Mouse (Mus musculus): Measurements from ENCODE around the gene Crls1. TPM values are rescaled to one million over a fixed set of nuclear protein-coding genes. Genes with fewer than 3 reads are reported as not detected.

Gene Crls1
- polyA plus RNA-seq, 1 experiment from 2014 or later, result 26.9 TPM

GRCm38 (mm10) chr2:132901636-132902035, 55.2 kb downstream of the Crls1 start:
- Histone ChIP-seq H3K27ac (ENCODE audit: low read depth, low read length) (no peak overlapping the region), H3K27me3 (ENCODE audit: control insufficient read depth, insufficient read depth, low read length) (no peaks in the 10 kb centered on the region), H3K9me3 (ENCODE audit: control insufficient read depth, low read length) (no peaks in the 10 kb centered on the region), H3K4me2 (ENCODE audit: low read depth, low read length, severe bottlenecking) (no peak overlapping the region), H3K36me3 (ENCODE audit: control insufficient read depth, insufficient read depth, low read length) (no peaks in the 10 kb centered on the region), H3K9ac (ENCODE audit: low read length) (no peak overlapping the region), H3K4me3 (ENCODE audit: low read depth, low read length) (no peak overlapping the region), H3K4me1 (replicated peaks; ENCODE audit: control insufficient read depth, insufficient read depth, low read length) (no peaks in the 10 kb centered on the region)
- ATAC-seq (replicated peaks; ENCODE audit: low FRiP score) (no peak), DNase-seq (ENCODE audit: low spot score) (no peak)
- WGBS, result 67% methylated on average over 4 of the region's 4 CpGs

GRCm38 (mm10) chr2:132902056-132902455, 55.6 kb downstream of the Crls1 start:
- H3K27me3 ChIP-seq (ENCODE audit: control insufficient read depth, insufficient read depth, low read length), result no peaks in the 10 kb centered on the region
- DNase-seq (ENCODE audit: low spot score), result no peak
- H3K9me3 ChIP-seq (ENCODE audit: control insufficient read depth, low read length), result no peaks in the 10 kb centered on the region
- no peak overlapping the region for H3K4me2 ChIP-seq (ENCODE audit: low read depth, low read length, severe bottlenecking)
- H3K4me1 ChIP-seq (replicated peaks; ENCODE audit: control insufficient read depth, insufficient read depth, low read length), result no peaks in the 10 kb centered on the region
- ATAC-seq (replicated peaks; ENCODE audit: low FRiP score), result no peak
- no peak overlapping the region for H3K27ac ChIP-seq (ENCODE audit: low read depth, low read length)
- H3K4me3 ChIP-seq (ENCODE audit: low read depth, low read length), result no peak overlapping the region
- WGBS, result 92% methylated on average over 4 of the region's 4 CpGs
- H3K9ac ChIP-seq (ENCODE audit: low read length), result no peak overlapping the region
- H3K36me3 ChIP-seq (ENCODE audit: control insufficient read depth, insufficient read depth, low read length), result no peaks in the 10 kb centered on the region

GRCm38 (mm10) chr2:132903498-132903897, 57.0 kb downstream of the Crls1 start:
- no peak overlapping the region for H3K27ac ChIP-seq (ENCODE audit: low read depth, low read length)
- no peaks in the 10 kb centered on the region for H3K9me3 ChIP-seq (ENCODE audit: control insufficient read depth, low read length)
- H3K27me3 ChIP-seq (ENCODE audit: control insufficient read depth, insufficient read depth, low read length), result no peaks in the 10 kb centered on the region
- H3K4me3 ChIP-seq (ENCODE audit: low read depth, low read length), result no peak overlapping the region
- H3K4me2 ChIP-seq (ENCODE audit: low read depth, low read length, severe bottlenecking), result no peak overlapping the region
- no peaks in the 10 kb centered on the region for H3K36me3 ChIP-seq (ENCODE audit: control insufficient read depth, insufficient read depth, low read length)
- peak; percentile 83 for ATAC-seq (replicated peaks; ENCODE audit: low FRiP score)
- no peak overlapping the region for H3K9ac ChIP-seq (ENCODE audit: low read length)
- WGBS, result 35% methylated on average over 3 of the region's 3 CpGs
- DNase-seq (ENCODE audit: low spot score), result peak; percentile 67
- no peaks in the 10 kb centered on the region for H3K4me1 ChIP-seq (replicated peaks; ENCODE audit: control insufficient read depth, insufficient read depth, low read length)

GRCm38 (mm10) chr2:132904961-132905360, 58.5 kb downstream of the Crls1 start:
- H3K9me3 ChIP-seq (ENCODE audit: control insufficient read depth, low read length), result no peaks in the 10 kb centered on the region
- no peaks in the 10 kb centered on the region for H3K4me1 ChIP-seq (replicated peaks; ENCODE audit: control insufficient read depth, insufficient read depth, low read length)
- no peak overlapping the region for H3K27ac ChIP-seq (ENCODE audit: low read depth, low read length)
- no peak overlapping the region for H3K4me3 ChIP-seq (ENCODE audit: low read depth, low read length)
- H3K36me3 ChIP-seq (ENCODE audit: control insufficient read depth, insufficient read depth, low read length), result no peaks in the 10 kb centered on the region
- ATAC-seq (replicated peaks; ENCODE audit: low FRiP score) (no peak), DNase-seq (ENCODE audit: low spot score) (no peak)
- 72% methylated on average over 2 of the region's 2 CpGs for WGBS
- H3K27me3 ChIP-seq (ENCODE audit: control insufficient read depth, insufficient read depth, low read length), result no peaks in the 10 kb centered on the region
- no peak overlapping the region for H3K9ac ChIP-seq (ENCODE audit: low read length)
- no peak overlapping the region for H3K4me2 ChIP-seq (ENCODE audit: low read depth, low read length, severe bottlenecking)

- no peaks in the 10 kb centered on the region for H3K36me3 ChIP-seq (ENCODE audit: control insufficient read depth, insufficient read depth, low read length)
- H3K9me3 ChIP-seq (ENCODE audit: control insufficient read depth, low read length), result no peaks in the 10 kb centered on the region
- no peak overlapping the region for H3K4me3 ChIP-seq (ENCODE audit: low read depth, low read length)
- no peaks in the 10 kb centered on the region for H3K4me1 ChIP-seq (replicated peaks; ENCODE audit: control insufficient read depth, insufficient read depth, low read length)
- WGBS, result 26% methylated on average over 8 of the region's 8 CpGs
- DNase-seq (ENCODE audit: low spot score) (peak; percentile 55), ATAC-seq (replicated peaks; ENCODE audit: low FRiP score) (no peak)
- no peak overlapping the region for H3K9ac ChIP-seq (ENCODE audit: low read length)
- H3K27ac ChIP-seq (ENCODE audit: low read depth, low read length), result no peak overlapping the region
- no peaks in the 10 kb centered on the region for H3K27me3 ChIP-seq (ENCODE audit: control insufficient read depth, insufficient read depth, low read length)
- no peak overlapping the region for H3K4me2 ChIP-seq (ENCODE audit: low read depth, low read length, severe bottlenecking)
Observed at GRCm38 (mm10) chr2:132906763-132907162, 60.3 kb downstream of the Crls1 start.

- no peak overlapping the region for H3K27ac ChIP-seq (ENCODE audit: low read depth, low read length)
- DNase-seq (ENCODE audit: low spot score) (no peak), ATAC-seq (replicated peaks; ENCODE audit: low FRiP score) (no peak)
- 69% methylated on average over 1 of the region's 1 CpGs for WGBS
- no peaks in the 10 kb centered on the region for H3K36me3 ChIP-seq (ENCODE audit: control insufficient read depth, insufficient read depth, low read length)
- H3K4me3 ChIP-seq (ENCODE audit: low read depth, low read length), result no peak overlapping the region
- H3K9me3 ChIP-seq (ENCODE audit: control insufficient read depth, low read length), result no peaks in the 10 kb centered on the region
- no peak overlapping the region for H3K4me2 ChIP-seq (ENCODE audit: low read depth, low read length, severe bottlenecking)
- no peaks in the 10 kb centered on the region for H3K4me1 ChIP-seq (replicated peaks; ENCODE audit: control insufficient read depth, insufficient read depth, low read length)
- H3K27me3 ChIP-seq (ENCODE audit: control insufficient read depth, insufficient read depth, low read length), result no peaks in the 10 kb centered on the region
- no peak overlapping the region for H3K9ac ChIP-seq (ENCODE audit: low read length)
Observed at GRCm38 (mm10) chr2:132914785-132915184, 68.3 kb downstream of the Crls1 start.

Other genes with a start within 250 kb of the Crls1 start
- gene Shld1, start 159.7 kb upstream of the Crls1 start, polyA plus RNA-seq (2014; fragmentation: Nextera tagmentation; extraction: Ambion mirVana), result 17.6 and 18.4 TPM in 2 replicates
- 5.9 TPM in 2 replicates for gene Chgb, start 65.4 kb upstream of the Crls1 start, polyA plus RNA-seq (2014; fragmentation: Nextera tagmentation; extraction: Ambion mirVana)
- gene Trmt6, start 30.6 kb upstream of the Crls1 start, polyA plus RNA-seq (2014; fragmentation: Nextera tagmentation; extraction: Ambion mirVana), result 37.4 and 37.9 TPM in 2 replicates
- 28.6 and 32.4 TPM in 2 replicates for gene Mcm8, start 30.5 kb upstream of the Crls1 start, polyA plus RNA-seq (2014; fragmentation: Nextera tagmentation; extraction: Ambion mirVana)
- 0.24 and 0.44 TPM in 2 replicates for gene Lrrn4, start 34.2 kb downstream of the Crls1 start, polyA plus RNA-seq (2014; fragmentation: Nextera tagmentation; extraction: Ambion mirVana)
- 3.2 TPM in 2 replicates for gene Fermt1, start 99.2 kb downstream of the Crls1 start, polyA plus RNA-seq (2014; fragmentation: Nextera tagmentation; extraction: Ambion mirVana)